Mouse (Mus musculus): Measurements from ENCODE around the gene Commd4. TPM values are rescaled to one million over a fixed set of nuclear protein-coding genes. Genes with fewer than 3 reads are reported as not detected.

Gene Commd4
- polyA plus RNA-seq, 1 experiment: 64.1 TPM

- no peak for TF ChIP-seq POLR2A (IDR thresholded peaks at IDR 0.05; ENCODE audit: insufficient read depth, low read length)
- TF ChIP-seq CTCF (IDR thresholded peaks at IDR 0.05; ENCODE audit: low read depth, low read length): no peak
- TF ChIP-seq EP300 (IDR thresholded peaks at IDR 0.05; ENCODE audit: insufficient read depth, low read depth, low read length): no peak
These were observed 1.3 kb downstream of the Commd4 start for GRCm38 (mm10) chr9:57156823-57157222.

GRCm38 (mm10) chr9:57156383-57156782 is 1.7 kb downstream of the Commd4 start:
- no peak overlapping the region for H3K9ac ChIP-seq (ENCODE audit: low read depth, poor library complexity, severe bottlenecking)

More at GRCm38 (mm10) chr9:57156823-57157222, 1.3 kb downstream of the Commd4 start:
- no peaks in the 10 kb centered on the region for H3K36me3 ChIP-seq (ENCODE audit: control insufficient read depth, insufficient read depth, low read length, poor library complexity, severe bottlenecking)
- H3K9ac ChIP-seq (ENCODE audit: low read depth, poor library complexity, severe bottlenecking): no peak overlapping the region
- no peaks in the 10 kb centered on the region for H3K9me3 ChIP-seq (replicated peaks; ENCODE audit: control insufficient read depth, insufficient read depth, low read length, poor library complexity, severe bottlenecking)
- H3K27me3 ChIP-seq (ENCODE audit: control insufficient read depth, insufficient read depth, low read length, poor library complexity, severe bottlenecking): no peaks in the 10 kb centered on the region
- no peaks in the 10 kb centered on the region for H3K4me1 ChIP-seq (ENCODE audit: control insufficient read depth, insufficient read depth, low read length)
- no peak overlapping the region for H3K4me3 ChIP-seq (ENCODE audit: low read depth, low read length)
- H3K27ac ChIP-seq (ENCODE audit: insufficient read depth, low read length): no peak overlapping the region

GRCm38 (mm10) chr9:57152331-57152730 is 5.8 kb downstream of the Commd4 start:
- Histone ChIP-seq H3K4me3 (ENCODE audit: low read depth, low read length) (no peak overlapping the region), H3K9ac (ENCODE audit: low read depth, poor library complexity, severe bottlenecking) (no peak overlapping the region), H3K27ac (ENCODE audit: insufficient read depth, low read length) (no peak overlapping the region), H3K9me3 (replicated peaks; ENCODE audit: control insufficient read depth, insufficient read depth, low read length, poor library complexity, severe bottlenecking) (no peaks in the 10 kb centered on the region), H3K27me3 (ENCODE audit: control insufficient read depth, insufficient read depth, low read length, poor library complexity, severe bottlenecking) (no peaks in the 10 kb centered on the region), H3K36me3 (ENCODE audit: control insufficient read depth, insufficient read depth, low read length, poor library complexity, severe bottlenecking) (no peaks in the 10 kb centered on the region), H3K4me1 (ENCODE audit: control insufficient read depth, insufficient read depth, low read length) (no peaks in the 10 kb centered on the region)
- no peak for TF ChIP-seq POLR2A (IDR thresholded peaks at IDR 0.05; ENCODE audit: insufficient read depth, low read length)
- no peak for TF ChIP-seq CTCF (IDR thresholded peaks at IDR 0.05; ENCODE audit: low read depth, low read length)
- no peak for TF ChIP-seq EP300 (IDR thresholded peaks at IDR 0.05; ENCODE audit: insufficient read depth, low read depth, low read length)

More at GRCm38 (mm10) chr9:57156383-57156782, 1.7 kb downstream of the Commd4 start:
- TF ChIP-seq CTCF (IDR thresholded peaks at IDR 0.05; ENCODE audit: low read depth, low read length) (no peak), EP300 (IDR thresholded peaks at IDR 0.05; ENCODE audit: insufficient read depth, low read depth, low read length) (no peak), POLR2A (IDR thresholded peaks at IDR 0.05; ENCODE audit: insufficient read depth, low read length) (no peak)
- Histone ChIP-seq H3K27me3 (ENCODE audit: control insufficient read depth, insufficient read depth, low read length, poor library complexity, severe bottlenecking) (no peaks in the 10 kb centered on the region), H3K36me3 (ENCODE audit: control insufficient read depth, insufficient read depth, low read length, poor library complexity, severe bottlenecking) (no peaks in the 10 kb centered on the region), H3K27ac (ENCODE audit: insufficient read depth, low read length) (no peak overlapping the region), H3K4me3 (ENCODE audit: low read depth, low read length) (no peak overlapping the region), H3K4me1 (ENCODE audit: control insufficient read depth, insufficient read depth, low read length) (no peaks in the 10 kb centered on the region), H3K9me3 (replicated peaks; ENCODE audit: control insufficient read depth, insufficient read depth, low read length, poor library complexity, severe bottlenecking) (no peaks in the 10 kb centered on the region)

GRCm38 (mm10) chr9:57150192-57150591 is 7.9 kb downstream of the Commd4 start:
- Histone ChIP-seq H3K4me1 (ENCODE audit: control insufficient read depth, insufficient read depth, low read length) (no peaks in the 10 kb centered on the region), H3K27ac (ENCODE audit: insufficient read depth, low read length) (no peak overlapping the region), H3K9me3 (replicated peaks; ENCODE audit: control insufficient read depth, insufficient read depth, low read length, poor library complexity, severe bottlenecking) (no peaks in the 10 kb centered on the region), H3K4me3 (ENCODE audit: low read depth, low read length) (no peak overlapping the region), H3K9ac (ENCODE audit: low read depth, poor library complexity, severe bottlenecking) (no peak overlapping the region), H3K27me3 (ENCODE audit: control insufficient read depth, insufficient read depth, low read length, poor library complexity, severe bottlenecking) (no peaks in the 10 kb centered on the region), H3K36me3 (ENCODE audit: control insufficient read depth, insufficient read depth, low read length, poor library complexity, severe bottlenecking) (no peaks in the 10 kb centered on the region)
- TF ChIP-seq CTCF (IDR thresholded peaks at IDR 0.05; ENCODE audit: low read depth, low read length) (no peak), POLR2A (IDR thresholded peaks at IDR 0.05; ENCODE audit: insufficient read depth, low read length) (no peak), EP300 (IDR thresholded peaks at IDR 0.05; ENCODE audit: insufficient read depth, low read depth, low read length) (no peak)

- no peaks in the 10 kb centered on the region for H3K4me1 ChIP-seq (ENCODE audit: control insufficient read depth, insufficient read depth, low read length)
- no peak for TF ChIP-seq CTCF (IDR thresholded peaks at IDR 0.05; ENCODE audit: low read depth, low read length)
- no peak for TF ChIP-seq POLR2A (IDR thresholded peaks at IDR 0.05; ENCODE audit: insufficient read depth, low read length)
- TF ChIP-seq EP300 (IDR thresholded peaks at IDR 0.05; ENCODE audit: insufficient read depth, low read depth, low read length): no peak
- H3K27ac ChIP-seq (ENCODE audit: insufficient read depth, low read length): peak overlapping the region; percentile 64
- H3K27me3 ChIP-seq (ENCODE audit: control insufficient read depth, insufficient read depth, low read length, poor library complexity, severe bottlenecking): no peaks in the 10 kb centered on the region
- H3K4me3 ChIP-seq (ENCODE audit: low read depth, low read length): peak overlapping the region; percentile 91
- H3K9me3 ChIP-seq (replicated peaks; ENCODE audit: control insufficient read depth, insufficient read depth, low read length, poor library complexity, severe bottlenecking): no peaks in the 10 kb centered on the region
- H3K36me3 ChIP-seq (ENCODE audit: control insufficient read depth, insufficient read depth, low read length, poor library complexity, severe bottlenecking): no peaks in the 10 kb centered on the region
- peak overlapping the region; percentile 71 for H3K9ac ChIP-seq (ENCODE audit: low read depth, poor library complexity, severe bottlenecking)
These were observed 9.1 kb downstream of the Commd4 start for GRCm38 (mm10) chr9:57149021-57149420.

- Histone ChIP-seq H3K9ac (ENCODE audit: low read depth, poor library complexity, severe bottlenecking) (peak within 1 kb of the TSS; percentile 71), H3K36me3 (ENCODE audit: control insufficient read depth, insufficient read depth, low read length, poor library complexity, severe bottlenecking) (no peaks in the 10 kb centered on the region), H3K4me1 (ENCODE audit: control insufficient read depth, insufficient read depth, low read length) (no peaks in the 10 kb centered on the region), H3K27ac (ENCODE audit: insufficient read depth, low read length) (peak within 1 kb of the TSS; percentile 64), H3K27me3 (ENCODE audit: control insufficient read depth, insufficient read depth, low read length, poor library complexity, severe bottlenecking) (no peaks in the 10 kb centered on the region), H3K4me3 (ENCODE audit: low read depth, low read length) (peak within 1 kb of the TSS; percentile 91), H3K9me3 (replicated peaks; ENCODE audit: control insufficient read depth, insufficient read depth, low read length, poor library complexity, severe bottlenecking) (no peaks in the 10 kb centered on the region)
- no peak for TF ChIP-seq EP300 (IDR thresholded peaks at IDR 0.05; ENCODE audit: insufficient read depth, low read depth, low read length)
- TF ChIP-seq POLR2A (IDR thresholded peaks at IDR 0.05; ENCODE audit: insufficient read depth, low read length): no peak
- no peak for TF ChIP-seq CTCF (IDR thresholded peaks at IDR 0.05; ENCODE audit: low read depth, low read length)
These were observed 9.8 kb downstream of the Commd4 start, which contains the start of gene Neil1 for GRCm38 (mm10) chr9:57148144-57148878. TSS of gene Neil1 (minus strand) at chr9:57148305.
